Mouse (Mus musculus) left cerebral cortex, adult 2 months (tissue): Measurements from ENCODE around the gene Stk32c. TPM values are rescaled to one million over a fixed set of nuclear protein-coding genes. Genes with fewer than 3 reads are reported as not detected.

Source experiments
- DNase-seq, 2 experiments: peaks; one replicate each; pipeline ENCODE4 v3.0.0; 2021 to 2022; ENCODE audit warnings: low spot score in 2 of 2, mixed read lengths in 1 of 2; ENCODE audit errors: extremely low spot score in 1 of 2
- H3K27ac ChIP-seq: fragments of 200-600 bp; 2 replicates; pipeline ENCODE4 v1.8.1; 2022
- H3K4me3 ChIP-seq: fragments of 200-600 bp; 2 replicates; pipeline ENCODE4 v1.8.1; 2022
- CTCF ChIP-seq: fragments of 200-600 bp; IDR thresholded peaks from 2 replicates; pipeline ENCODE4 v1.8.1; 2022; ENCODE audit warnings: antibody characterized with exemption, mild to moderate bottlenecking, moderate library complexity
- intact Hi-C: fragments of 180-260 bp; cut with DNase I; formaldehyde crosslinking; loops from one replicate; pipeline ENCODE4 v1.15.1; 2025
- total RNA-seq, 2 experiments: library from RNA; stranded (reverse); gene quantifications; 2 replicates each; pipeline ENCODE4 v1.2.3; 2021

The Stk32c gene
- total RNA-seq, 2 experiments from 2014 or later: 159 to 167 TPM

DNA sequence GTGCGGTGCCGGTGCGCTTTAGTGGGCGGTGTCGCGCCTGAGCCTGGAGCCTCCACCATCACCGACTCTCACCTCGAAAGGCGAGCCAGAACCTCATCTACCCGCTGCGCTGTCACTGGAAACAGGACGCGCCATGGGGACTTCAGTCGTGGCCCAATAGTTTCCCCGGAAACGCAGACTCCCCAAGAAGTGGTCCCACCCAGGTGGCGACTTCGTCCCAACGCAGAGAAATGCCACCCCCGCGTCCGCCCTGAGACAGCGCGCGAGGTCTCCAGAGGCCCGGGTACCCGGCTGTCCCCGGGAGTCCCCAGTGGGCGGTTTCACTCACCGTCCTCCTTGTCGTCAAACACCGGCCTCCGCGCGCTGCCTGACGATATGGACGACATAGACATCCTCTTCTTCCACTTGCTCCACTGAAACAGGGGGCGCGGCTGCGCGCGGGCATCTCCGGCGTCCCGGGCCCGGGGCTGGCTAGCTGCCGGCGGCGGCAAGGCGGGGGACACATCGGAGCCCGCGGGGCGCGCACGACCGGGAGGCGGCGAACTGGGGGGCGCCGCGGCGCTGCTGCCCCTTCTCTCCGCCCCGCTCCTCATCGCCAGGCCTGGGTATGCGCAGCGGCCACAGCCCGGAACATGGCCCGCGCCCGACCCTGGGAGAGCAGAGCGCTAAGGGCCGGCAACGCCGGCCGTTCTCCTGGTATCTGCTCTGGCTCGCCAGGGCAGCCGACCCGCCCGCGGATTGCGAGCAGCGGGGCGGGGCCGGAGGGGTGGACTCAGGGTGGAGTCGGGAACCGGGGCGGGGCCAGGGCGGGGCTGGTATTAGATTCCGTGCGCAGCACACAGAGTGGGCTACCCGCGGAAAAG is 25.1 kb downstream of the Stk32c start:
- no peak for TF ChIP-seq CTCF
- peak; percentile 77 to 78 for DNase-seq
- intact Hi-C loops: loop anchor here (5.0 kb wide), 1 partner anchor 36 kb away; no protein-coding TSS in a partner anchor
- Histone ChIP-seq H3K27ac (peak overlapping the region; percentile 87), H3K4me3 (peak overlapping the region; percentile 76)

DNA sequence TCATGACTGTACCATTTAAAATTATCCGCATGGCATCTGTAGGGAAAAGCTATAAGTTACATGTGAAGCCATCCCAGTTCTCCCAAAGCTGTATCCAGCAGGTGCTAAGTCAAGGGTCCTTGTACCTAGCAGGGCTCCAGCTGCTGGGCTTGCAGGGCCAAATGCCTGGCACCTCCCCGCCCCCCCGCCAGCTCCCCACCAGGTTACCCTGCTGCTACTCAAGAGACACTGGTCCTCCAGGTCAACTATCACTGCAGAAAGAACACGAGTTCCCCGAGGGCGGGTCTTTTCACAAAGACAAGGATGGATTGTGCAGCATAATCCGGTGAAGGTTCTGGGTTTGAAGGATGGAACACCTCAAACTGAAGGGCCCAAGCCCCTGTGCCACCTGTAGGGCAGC is 25.8 kb downstream of the Stk32c start:
- no peak for TF ChIP-seq CTCF
- DNase-seq: peak in 1 of 2 experiments; percentile 10
- intact Hi-C loops: loop anchor here (5.0 kb wide), 1 partner anchor 35 kb away; no protein-coding TSS in a partner anchor
- Histone ChIP-seq H3K27ac (peak overlapping the region; percentile 87), H3K4me3 (peak overlapping the region; percentile 76)

DNA sequence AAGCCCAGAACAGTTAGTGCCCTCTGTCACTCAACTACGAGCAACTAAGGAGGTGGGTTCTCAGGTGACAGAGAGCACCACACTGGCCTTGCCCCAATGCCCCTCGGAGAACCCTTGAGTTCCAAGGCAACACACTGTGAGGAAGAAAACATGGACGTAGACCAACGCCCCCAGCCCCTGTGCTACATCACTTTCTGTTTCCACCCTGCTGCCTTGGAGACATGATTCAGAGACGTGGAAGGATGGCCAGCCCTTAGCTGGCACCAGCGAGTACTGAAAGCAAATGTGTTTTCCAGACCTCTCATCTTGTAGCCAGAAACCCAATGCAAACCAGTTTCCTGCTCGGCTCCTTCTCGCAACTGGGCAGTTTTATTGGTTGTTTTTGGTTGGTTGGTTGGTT is 26.7 kb downstream of the Stk32c start:
- intact Hi-C loops: loop anchor here (5.0 kb wide), 1 partner anchor 34 kb away; no protein-coding TSS in a partner anchor
- H3K4me3 ChIP-seq: peak overlapping the region; percentile 76
- no peak for TF ChIP-seq CTCF
- DNase-seq: peak in 1 of 2 experiments; percentile 30
- peak overlapping the region; percentile 87 for H3K27ac ChIP-seq

DNA sequence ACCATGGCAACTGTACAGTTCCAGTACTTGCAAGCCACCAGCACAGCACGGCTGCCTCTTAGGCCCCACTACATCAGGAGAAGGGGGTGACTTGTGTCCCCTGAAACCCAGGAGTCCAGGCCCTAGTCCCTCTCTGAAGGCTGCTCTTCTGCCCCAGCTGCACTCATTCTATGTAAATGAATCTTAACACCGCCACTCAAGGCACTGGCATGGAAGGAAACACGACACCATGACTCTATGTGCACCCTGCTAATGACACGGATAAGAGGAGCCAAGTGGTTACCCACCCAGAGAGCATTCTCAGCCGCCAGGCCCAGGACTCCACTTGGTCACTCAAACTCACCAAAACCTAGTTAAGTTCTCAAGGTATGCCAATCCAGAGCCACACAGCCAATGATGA is 27.1 kb downstream of the Stk32c start:
- H3K27ac ChIP-seq: peak overlapping the region; percentile 87
- TF ChIP-seq CTCF: no peak
- intact Hi-C loops: loop anchor here (5.0 kb wide), 1 partner anchor 34 kb away; no protein-coding TSS in a partner anchor
- peak overlapping the region; percentile 76 for H3K4me3 ChIP-seq
- DNase-seq: peak in 1 of 2 experiments; percentile 11

DNA sequence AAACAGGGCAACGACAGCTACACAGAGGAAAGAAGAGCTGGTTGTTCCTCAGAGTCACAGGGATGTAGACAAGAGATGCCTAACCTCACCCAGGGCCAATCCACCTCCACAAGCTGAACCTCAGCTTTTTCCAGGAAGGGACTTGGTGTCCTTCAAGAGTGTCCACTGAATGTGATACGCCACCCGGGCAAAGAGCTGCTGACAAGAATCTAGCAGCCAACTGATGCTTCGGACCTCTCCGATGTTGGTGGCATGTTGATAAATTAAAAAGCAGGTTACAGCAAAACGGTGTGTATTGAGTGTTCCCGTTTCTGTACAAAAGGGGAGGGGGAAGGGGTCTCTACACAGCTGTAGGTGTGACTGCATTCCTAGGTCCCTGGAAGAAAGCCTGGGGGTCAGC is 28.3 kb downstream of the Stk32c start:
- H3K27ac ChIP-seq: peak overlapping the region; percentile 48
- H3K4me3 ChIP-seq: peak overlapping the region; percentile 21; the same call in 1 of the 2 replicates
- DNase-seq: no peak
- TF ChIP-seq CTCF: no peak
- intact Hi-C loops: loop anchor here (5.0 kb wide), 1 partner anchor 33 kb away; no protein-coding TSS in a partner anchor

DNA sequence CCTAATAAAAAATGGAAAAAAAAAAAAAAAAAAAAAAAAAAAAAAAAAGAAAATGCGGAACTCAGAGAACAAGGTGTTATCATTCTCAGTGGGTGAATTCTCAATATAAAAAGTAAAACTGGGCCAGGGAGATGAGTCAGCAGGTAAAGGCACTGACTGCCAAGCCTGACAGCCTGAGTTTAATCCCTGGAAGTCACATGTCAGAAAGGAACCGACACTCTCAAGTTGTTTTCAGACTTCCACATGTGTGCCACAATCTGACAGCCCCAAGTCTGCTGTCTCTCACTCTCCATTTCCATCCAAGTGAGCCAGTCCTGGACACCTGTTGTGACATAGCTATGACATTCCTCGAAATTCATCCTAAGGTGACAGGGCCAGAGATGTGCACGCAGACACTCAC is 28.7 kb downstream of the Stk32c start:
- no peak for TF ChIP-seq CTCF
- DNase-seq: peak in 1 of 2 experiments; percentile 16
- Histone ChIP-seq H3K27ac (peak overlapping the region; percentile 48; the same call in 1 of the 2 replicates), H3K4me3 (no peak overlapping the region)
- intact Hi-C loops: no loop called here

DNA sequence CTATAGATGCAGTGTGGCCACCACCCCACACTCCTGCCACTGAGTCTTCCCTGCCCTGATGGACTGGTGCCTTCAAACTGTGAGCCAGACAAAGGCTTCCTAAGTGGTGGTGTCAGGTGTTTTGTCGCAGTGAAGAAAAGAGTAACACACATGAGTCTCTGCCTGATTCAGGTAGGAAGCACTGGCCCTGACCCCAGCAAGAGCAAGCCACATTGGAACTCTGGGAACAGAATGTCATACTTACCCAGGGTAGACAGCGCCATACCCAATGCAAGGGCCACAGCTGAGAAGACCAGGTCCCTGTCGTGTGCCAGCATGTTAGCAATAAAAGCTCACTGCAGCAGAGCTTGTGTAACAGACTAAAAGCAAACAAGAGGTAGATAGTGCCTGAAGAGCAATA is 33.0 kb downstream of the Stk32c start:
- no peak for TF ChIP-seq CTCF
- no peak for DNase-seq
- Histone ChIP-seq H3K4me3 (no peak overlapping the region), H3K27ac (peak overlapping the region; percentile 25; the same call in 1 of the 2 replicates)
- intact Hi-C loops: no loop called here

DNA sequence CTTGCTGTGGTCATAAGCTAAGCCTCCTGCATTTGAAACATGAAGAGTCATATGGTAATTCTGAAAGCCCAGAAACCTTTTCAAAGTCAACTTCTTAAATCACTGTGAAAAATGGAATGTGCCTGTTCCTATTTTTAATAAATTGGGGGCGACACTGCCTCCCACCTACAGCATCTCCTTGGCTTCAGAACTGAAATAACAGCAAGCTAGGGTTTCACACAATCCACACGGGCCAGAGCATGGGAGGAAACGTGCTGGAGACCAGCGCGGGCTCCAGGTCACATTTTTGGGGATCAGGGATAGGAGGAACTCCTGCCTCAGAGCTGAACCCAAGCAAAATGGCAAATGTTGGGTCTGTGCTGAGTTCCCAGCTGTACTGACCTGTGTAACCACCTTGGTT is 33.8 kb downstream of the Stk32c start:
- Histone ChIP-seq H3K4me3 (no peak overlapping the region), H3K27ac (peak overlapping the region; percentile 25; the same call in 1 of the 2 replicates)
- DNase-seq: no peak
- TF ChIP-seq CTCF: no peak
- intact Hi-C loops: loop anchor here (2.0 kb wide), 1 partner anchor 14 kb away; no protein-coding TSS in a partner anchor

DNA sequence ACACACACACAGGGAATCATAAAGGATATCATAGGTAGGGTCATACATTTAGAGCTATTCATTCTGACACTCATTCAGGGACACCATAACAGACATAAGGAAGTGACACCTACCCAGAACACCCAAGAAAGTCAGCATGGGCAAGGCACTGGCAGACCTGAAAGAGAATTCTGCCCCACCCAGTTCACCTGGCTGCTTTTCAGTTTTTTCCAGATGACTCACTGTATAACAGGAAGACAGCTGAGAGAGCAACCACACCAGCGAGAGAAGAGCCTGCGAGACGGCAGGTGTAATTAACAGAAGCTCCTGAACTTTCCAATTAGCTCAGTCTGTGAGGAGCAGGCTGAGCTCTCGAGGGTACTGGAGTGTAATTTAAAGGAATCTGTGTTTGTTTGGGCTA is 44.0 kb downstream of the Stk32c start:
- no peak for DNase-seq
- Histone ChIP-seq H3K4me3 (no peak overlapping the region), H3K27ac (no peak overlapping the region)
- TF ChIP-seq CTCF: no peak
- intact Hi-C loops: no loop called here

DNA sequence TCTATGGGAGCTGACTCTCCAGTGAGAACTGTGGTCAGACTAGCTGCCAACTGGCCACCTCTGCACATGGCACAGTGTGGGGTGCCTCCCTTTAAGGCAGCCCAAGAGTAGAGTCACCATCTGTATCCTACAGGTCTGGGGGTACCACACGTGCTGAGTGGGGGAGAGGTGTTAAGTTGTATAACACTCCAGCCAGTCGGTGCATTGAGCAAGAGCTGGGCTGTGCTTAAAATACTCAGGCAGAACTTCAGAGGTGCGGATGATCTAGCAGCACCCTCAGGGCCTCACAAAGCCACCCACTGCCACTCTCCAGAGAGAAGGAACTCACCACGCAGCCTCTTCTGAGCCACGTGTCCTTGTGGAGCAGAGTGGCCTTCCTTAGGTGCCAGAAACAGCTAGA is 48.7 kb downstream of the Stk32c start:
- intact Hi-C loops: loop anchor here (2.0 kb wide), 2 partner anchors 14 kb away; no protein-coding TSS in a partner anchor
- DNase-seq: peak; percentile 52 to 75
- H3K27ac ChIP-seq: peak overlapping the region; percentile 63; the same call in 1 of the 2 replicates
- TF ChIP-seq CTCF: no peak
- no peak overlapping the region for H3K4me3 ChIP-seq

DNA sequence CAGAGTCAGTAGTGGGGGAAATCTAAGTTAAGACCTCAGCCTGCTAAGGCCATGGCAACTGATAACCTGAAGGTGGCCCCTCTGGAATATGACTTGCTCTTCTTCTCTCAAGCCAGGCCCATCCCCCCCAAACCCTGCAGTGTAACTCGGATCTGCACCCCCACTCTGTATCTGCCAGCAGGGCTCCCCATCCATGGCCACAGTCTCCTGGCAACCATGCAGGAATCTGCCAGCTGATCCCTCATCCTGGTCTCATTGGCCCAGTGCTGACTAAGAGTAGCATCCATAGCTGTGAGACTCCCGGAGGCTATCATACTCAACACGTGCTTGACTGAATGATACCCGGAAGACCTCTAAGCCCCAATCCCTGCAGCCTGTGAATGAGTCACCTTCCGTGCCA is 54.2 kb downstream of the Stk32c start:
- DNase-seq: peak in 1 of 2 experiments; percentile 44
- no peak overlapping the region for H3K4me3 ChIP-seq
- intact Hi-C loops: no loop called here
- H3K27ac ChIP-seq: peak overlapping the region; percentile 81
- no peak for TF ChIP-seq CTCF

DNA sequence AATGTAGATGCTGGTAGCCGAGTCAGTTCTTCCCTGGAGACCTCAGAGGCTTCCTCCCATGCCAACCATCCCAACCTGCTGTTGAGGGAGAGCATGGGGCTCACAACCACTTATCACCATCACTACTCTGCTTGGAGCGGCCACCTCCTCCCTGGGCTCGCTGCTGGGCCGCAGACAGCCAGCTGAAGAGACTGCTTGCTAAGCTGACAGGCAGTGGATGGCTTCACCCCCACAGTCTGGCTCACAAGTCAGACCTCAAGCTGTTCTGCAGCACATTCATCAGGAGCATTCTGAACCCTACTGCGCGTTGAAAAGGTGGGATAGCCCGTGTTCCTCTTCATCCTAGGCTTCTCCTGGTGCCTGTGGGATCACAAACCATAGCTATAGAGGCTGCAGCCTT is 54.6 kb downstream of the Stk32c start:
- Histone ChIP-seq H3K27ac (peak overlapping the region; percentile 81), H3K4me3 (no peak overlapping the region)
- intact Hi-C loops: no loop called here
- peak; percentile 44 to 45 for DNase-seq
- no peak for TF ChIP-seq CTCF
